Mouse (Mus musculus) ovary, postnatal 14 days (tissue): Measurements from ENCODE around the gene Ogfod2.

Source experiments
- DNase-seq: peaks from one replicate; pipeline ENCODE4 v3.0.0; 2022; ENCODE audit warnings: low spot score

Gene Ogfod2

GRCm38 (mm10) chr5:124155943-124156342 is 43.8 kb downstream of the Ogfod2 start:
- DNase-seq: no peak

DNA sequence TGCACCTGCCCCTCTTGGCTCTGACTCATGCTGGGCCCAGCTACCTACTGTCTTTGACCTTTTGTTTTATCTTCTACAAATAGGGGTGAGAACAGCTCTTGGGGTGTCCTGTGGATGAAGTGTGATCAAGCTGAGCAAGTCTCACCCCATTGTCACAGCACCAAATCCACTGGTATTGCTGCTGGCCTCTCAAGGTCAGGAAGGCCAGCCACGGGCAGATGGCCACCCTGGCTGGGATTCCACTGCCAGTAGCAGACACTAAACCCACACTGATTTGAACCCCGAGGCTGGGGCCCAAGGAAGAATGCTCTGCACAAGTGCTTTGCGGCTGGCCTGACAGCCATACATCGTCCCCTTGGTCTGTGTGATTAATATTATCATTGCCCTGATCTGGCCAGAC is 46.2 kb downstream of the Ogfod2 start:
- no peak for DNase-seq

DNA sequence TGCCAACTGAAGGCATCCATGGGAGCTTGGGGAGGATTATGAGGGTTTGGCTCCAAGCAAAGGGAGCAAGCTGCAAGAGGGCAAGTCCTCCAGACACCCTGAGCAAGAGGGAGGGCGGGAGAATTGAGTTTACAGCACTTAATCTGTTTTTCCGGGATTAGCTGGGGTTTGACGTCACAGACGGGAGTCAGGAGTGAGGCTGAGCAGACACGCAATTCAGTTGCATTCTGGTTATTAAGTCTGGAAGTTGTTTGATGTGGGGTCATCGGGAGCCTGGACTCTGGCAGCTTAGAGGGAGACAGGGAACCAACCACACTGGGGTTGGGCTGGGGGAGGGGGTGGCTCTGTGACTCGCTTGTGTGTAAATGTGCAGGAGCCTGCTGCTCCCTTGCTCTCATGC is 47.4 kb downstream of the Ogfod2 start:
- DNase-seq: no peak

GRCm38 (mm10) chr5:124161831-124162230 is 49.7 kb downstream of the Ogfod2 start:
- DNase-seq: no peak

DNA sequence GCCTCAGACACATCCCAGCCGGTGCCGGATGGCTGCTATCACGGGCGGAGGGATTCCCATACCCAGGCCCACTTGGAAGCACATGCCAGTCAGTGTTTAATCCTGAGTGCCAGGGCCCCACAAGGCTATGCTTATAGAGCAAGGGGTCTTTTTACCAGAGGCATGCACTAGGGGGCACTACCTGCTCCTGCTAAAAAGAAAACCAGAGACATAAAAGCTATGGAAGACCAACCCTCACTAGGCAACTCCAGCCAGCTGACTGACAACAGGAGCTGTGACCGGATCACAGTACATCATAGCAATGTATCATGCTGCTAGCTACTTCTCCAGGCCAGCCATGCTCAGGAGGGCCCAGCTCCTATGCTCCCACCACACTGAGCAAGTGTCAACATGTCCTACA is 50.5 kb downstream of the Ogfod2 start:
- DNase-seq: no peak

- DNase-seq: no peak
These were observed 51.3 kb downstream of the Ogfod2 start for GRCm38 (mm10) chr5:124163445-124163844.
